Mouse (Mus musculus): ENCODE data around the gene Bzw1. TPM values are rescaled to one million over a fixed set of nuclear protein-coding genes. Genes with fewer than 3 reads are reported as not detected.
"Not testable (repeated sequence)": the region's sequence is repeated elsewhere in the genome, so short reads cannot be mapped to it uniquely, and the experiment has no call there.

The Bzw1 gene
- polyA plus RNA-seq, 1 experiment, result 72.3 TPM

GRCm38 (mm10) chr1:58362296-58362695, 30.4 kb upstream of the Bzw1 start:
- no peak overlapping the region for H3K27ac ChIP-seq (ENCODE audit: insufficient read depth, low read length)
- no peak for DNase-seq
- TF ChIP-seq CTCF (IDR thresholded peaks at IDR 0.05; ENCODE audit: borderline replicate concordance, insufficient read depth, low read depth, low read length), result no peak
- TF ChIP-seq POLR2A (IDR thresholded peaks at IDR 0.05; ENCODE audit: borderline replicate concordance, insufficient read depth, low read length), result no peak
- 55% methylated on average over 4 of the region's 4 CpGs for WGBS
- no peaks in the 10 kb centered on the region for H3K27me3 ChIP-seq (ENCODE audit: control insufficient read depth, insufficient read depth, low read length)
- H3K4me1 ChIP-seq (ENCODE audit: control insufficient read depth, insufficient read depth, low read length), result 0 out of 2 replicates have a peak, but pooled peaks cover 10% of the 10 kb centered on the region
- no peak overlapping the region for H3K4me3 ChIP-seq (replicated peaks; ENCODE audit: insufficient read depth, low read depth, low read length)

DNA sequence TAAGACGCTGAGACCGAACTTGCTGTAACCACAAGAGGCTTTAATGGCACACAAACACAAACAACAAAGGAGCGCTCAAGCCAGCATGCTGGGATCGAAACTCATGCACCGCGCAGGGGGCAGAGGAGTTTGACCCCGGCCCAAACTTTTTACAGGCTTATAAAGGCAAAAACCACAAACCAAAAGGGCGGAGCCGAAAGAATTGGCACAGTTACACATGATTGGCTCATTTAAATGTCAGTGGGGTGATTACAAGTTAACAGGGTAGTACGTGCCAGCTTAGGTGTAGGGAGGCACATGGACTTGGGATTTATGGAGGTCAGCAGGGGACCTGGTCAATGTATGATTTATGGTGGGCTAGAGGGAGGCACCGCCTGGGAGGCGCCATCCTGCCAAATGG, 28.1 kb upstream of the Bzw1 start:
- TF ChIP-seq CTCF (IDR thresholded peaks at IDR 0.05; ENCODE audit: borderline replicate concordance, insufficient read depth, low read depth, low read length) (no peak), POLR2A (IDR thresholded peaks at IDR 0.05; ENCODE audit: borderline replicate concordance, insufficient read depth, low read length) (no peak)
- DNase-seq, result no peak
- Histone ChIP-seq H3K4me3 (replicated peaks; ENCODE audit: insufficient read depth, low read depth, low read length) (no peak overlapping the region), H3K27me3 (ENCODE audit: control insufficient read depth, insufficient read depth, low read length) (no peaks in the 10 kb centered on the region), H3K27ac (ENCODE audit: insufficient read depth, low read length) (no peak overlapping the region), H3K4me1 (ENCODE audit: control insufficient read depth, insufficient read depth, low read length) (0 out of 2 replicates have a peak, but pooled peaks cover 6% of the 10 kb centered on the region)
- WGBS, result 74% methylated on average over 12 of the region's 12 CpGs

GRCm38 (mm10) chr1:58365829-58366228, 26.9 kb upstream of the Bzw1 start:
- DNase-seq, result no peak
- WGBS, result 98% methylated on average over 3 of the region's 3 CpGs
- TF ChIP-seq CTCF (IDR thresholded peaks at IDR 0.05; ENCODE audit: borderline replicate concordance, insufficient read depth, low read depth, low read length) (no peak), POLR2A (IDR thresholded peaks at IDR 0.05; ENCODE audit: borderline replicate concordance, insufficient read depth, low read length) (no peak)
- H3K4me3 ChIP-seq (replicated peaks; ENCODE audit: insufficient read depth, low read depth, low read length), result no peak overlapping the region
- no peak overlapping the region for H3K27ac ChIP-seq (ENCODE audit: insufficient read depth, low read length)
- 0 out of 2 replicates have a peak, but pooled peaks cover 6% of the 10 kb centered on the region for H3K4me1 ChIP-seq (ENCODE audit: control insufficient read depth, insufficient read depth, low read length)
- no peaks in the 10 kb centered on the region for H3K27me3 ChIP-seq (ENCODE audit: control insufficient read depth, insufficient read depth, low read length)

DNA sequence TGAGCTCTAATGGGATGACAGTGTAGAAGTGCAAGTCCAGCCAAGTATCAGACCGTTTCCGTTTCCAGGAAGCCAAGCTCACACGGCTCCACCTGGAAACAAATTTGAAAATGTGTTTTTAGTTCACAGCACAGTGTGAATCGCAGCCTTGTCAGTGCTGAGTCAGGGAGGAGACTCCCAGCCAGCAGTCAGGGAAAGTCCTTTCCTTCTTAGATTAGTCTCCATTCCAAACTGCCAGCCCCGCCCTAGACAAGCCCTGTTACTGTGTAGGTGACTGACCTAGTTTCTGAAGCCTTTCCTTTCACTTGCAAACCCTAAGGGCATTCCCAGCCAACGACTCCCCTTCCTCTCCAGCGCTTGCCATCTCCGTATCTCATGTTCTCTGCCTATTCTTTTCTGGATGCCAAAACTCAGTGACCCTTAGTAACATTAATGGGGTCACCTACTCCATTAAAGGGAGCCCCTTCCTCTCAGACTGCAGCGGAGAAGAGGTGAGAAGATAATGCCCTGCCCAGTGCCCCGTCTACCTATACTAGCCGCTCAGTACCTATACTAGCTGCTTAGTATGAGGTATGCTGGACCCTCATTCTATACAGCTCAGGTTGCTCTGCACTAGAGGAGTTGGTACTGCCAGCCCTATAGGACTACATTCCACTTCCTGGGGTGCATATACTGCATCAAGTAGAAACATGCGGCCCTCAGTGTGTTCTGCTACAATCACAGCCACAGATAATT, 25.8 kb upstream of the Bzw1 start:
- H3K4me1 ChIP-seq (ENCODE audit: control insufficient read depth, insufficient read depth, low read length), result 0 out of 2 replicates have a peak, but pooled peaks cover 6% of the 10 kb centered on the region
- no peak overlapping the region for H3K4me3 ChIP-seq (replicated peaks; ENCODE audit: insufficient read depth, low read depth, low read length)
- no peak for TF ChIP-seq CTCF (IDR thresholded peaks at IDR 0.05; ENCODE audit: borderline replicate concordance, insufficient read depth, low read depth, low read length)
- TF ChIP-seq POLR2A (IDR thresholded peaks at IDR 0.05; ENCODE audit: borderline replicate concordance, insufficient read depth, low read length), result no peak
- WGBS, result 63% methylated on average over 12 of the region's 12 CpGs
- H3K27me3 ChIP-seq (ENCODE audit: control insufficient read depth, insufficient read depth, low read length), result no peaks in the 10 kb centered on the region
- H3K27ac ChIP-seq (ENCODE audit: insufficient read depth, low read length), result no peak overlapping the region; the same call in 1 of the 2 replicates
- DNase-seq, result peak; percentile 18 to 27

DNA sequence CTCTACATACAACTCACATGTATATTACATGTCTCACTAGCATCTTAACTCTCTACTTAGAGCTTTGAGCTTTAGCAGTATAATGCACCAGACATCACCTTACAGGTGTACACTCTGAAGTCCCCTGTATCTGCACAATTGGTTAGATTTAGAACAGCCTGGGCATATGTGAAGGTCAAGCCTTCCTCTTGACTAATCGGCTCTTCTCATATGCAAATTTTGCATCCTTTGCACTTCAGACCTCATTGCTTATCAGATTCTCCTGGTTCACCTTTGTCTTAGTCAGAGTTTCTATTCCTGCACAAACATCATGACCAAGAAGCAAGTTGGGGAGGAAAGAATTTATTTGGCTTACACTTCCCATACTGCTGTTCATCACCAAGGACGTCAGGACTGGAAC, 23.0 kb upstream of the Bzw1 start:
- H3K27me3 ChIP-seq (ENCODE audit: control insufficient read depth, insufficient read depth, low read length), result no peaks in the 10 kb centered on the region
- 75% methylated on average over 2 of the region's 2 CpGs for WGBS
- no peak for DNase-seq
- no peak overlapping the region for H3K4me3 ChIP-seq (replicated peaks; ENCODE audit: insufficient read depth, low read depth, low read length)
- no peak for TF ChIP-seq POLR2A (IDR thresholded peaks at IDR 0.05; ENCODE audit: borderline replicate concordance, insufficient read depth, low read length)
- TF ChIP-seq CTCF (IDR thresholded peaks at IDR 0.05; ENCODE audit: borderline replicate concordance, insufficient read depth, low read depth, low read length), result no peak
- no peak overlapping the region for H3K27ac ChIP-seq (ENCODE audit: insufficient read depth, low read length)
- H3K4me1 ChIP-seq (ENCODE audit: control insufficient read depth, insufficient read depth, low read length), result 0 out of 2 replicates have a peak, but pooled peaks cover 6% of the 10 kb centered on the region

GRCm38 (mm10) chr1:58374266-58374665, 18.4 kb upstream of the Bzw1 start:
- H3K27me3 ChIP-seq (ENCODE audit: control insufficient read depth, insufficient read depth, low read length); H3K4me3 ChIP-seq (replicated peaks; ENCODE audit: insufficient read depth, low read depth, low read length); DNase-seq; H3K4me1 ChIP-seq (ENCODE audit: control insufficient read depth, insufficient read depth, low read length); H3K27ac ChIP-seq (ENCODE audit: insufficient read depth, low read length): not testable (repeated sequence)
- 83% methylated on average over 2 of the region's 2 CpGs for WGBS

GRCm38 (mm10) chr1:58375574-58376147, 17.0 kb upstream of the Bzw1 start:
- 67% methylated on average over 3 of the region's 3 CpGs for WGBS
- TF ChIP-seq CTCF (IDR thresholded peaks at IDR 0.05; ENCODE audit: borderline replicate concordance, insufficient read depth, low read depth, low read length) (no peak), POLR2A (IDR thresholded peaks at IDR 0.05; ENCODE audit: borderline replicate concordance, insufficient read depth, low read length) (no peak)
- Histone ChIP-seq H3K4me1 (ENCODE audit: control insufficient read depth, insufficient read depth, low read length) (no peaks in the 10 kb centered on the region), H3K4me3 (replicated peaks; ENCODE audit: insufficient read depth, low read depth, low read length) (no peak overlapping the region), H3K27me3 (ENCODE audit: control insufficient read depth, insufficient read depth, low read length) (no peaks in the 10 kb centered on the region), H3K27ac (ENCODE audit: insufficient read depth, low read length) (no peak overlapping the region)
- DNase-seq, result no peak

Data from cerebellum, adult 2 months (tissue).